Mouse (Mus musculus) gastrocnemius, postnatal 10 days (tissue): ENCODE measurements around the gene Fahd1. TPM values are rescaled to one million over a fixed set of nuclear protein-coding genes. Genes with fewer than 3 reads are reported as not detected.

Experiments used
- DNase-seq: peaks from one replicate; pipeline ENCODE4 v3.0.0; 2021; ENCODE audit warnings: mixed read lengths
- long read RNA-seq, 2 experiments: library from polyadenylated mRNA; stranded (forward); transcript quantifications; one replicate each; pipeline ENCODE4 v2.0.0; 2021
- total RNA-seq, 2 experiments: library from RNA; stranded (reverse); gene quantifications; 2 replicates each; pipeline ENCODE4 v1.2.3; 2021

The Fahd1 gene
- total RNA-seq: 10 to 100 TPM; 30.7 to 33.6 TPM
- long read RNA-seq, experiment 1, transcript Fahd1-201 (1 exons, 1,473 nt): major isoform, 32 of 32 reads
- long read RNA-seq, experiment 1, partial matches to known transcripts: 0 of 32 reads
- long read RNA-seq, experiment 1, other reads (novel, unspliced or antisense): 0 of 32 reads
- long read RNA-seq, experiment 2, transcript Fahd1-201 (1 exons, 1,473 nt): major isoform, 30 of 30 reads
- long read RNA-seq, experiment 2, partial matches to known transcripts: 0 of 30 reads
- long read RNA-seq, experiment 2, other reads (novel, unspliced or antisense): 0 of 30 reads

- peak; percentile 89 for DNase-seq
These were observed at the start of gene Fahd1 for GRCm38 (mm10) chr17:24850065-24850772. TSS of gene Fahd1 (minus strand) at chr17:24850364.

DNA sequence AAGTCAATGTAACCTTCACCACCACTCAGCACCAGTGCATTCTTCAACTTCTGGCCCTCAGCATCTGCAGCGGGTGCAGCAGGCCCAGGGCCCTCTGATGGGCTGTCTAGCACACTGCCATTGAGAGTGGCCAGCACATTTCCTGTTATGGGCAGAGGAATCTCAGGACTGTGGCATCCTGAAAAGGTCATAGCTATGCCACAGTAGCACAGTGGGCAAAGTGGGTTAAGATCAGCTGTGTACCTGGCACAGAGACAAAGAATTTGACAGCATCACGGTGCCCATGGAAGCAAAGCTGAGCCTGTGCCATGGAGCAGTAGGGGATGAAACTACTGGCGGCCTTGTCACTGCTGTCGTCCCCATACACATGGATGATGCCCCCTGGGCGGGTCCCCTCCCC lies 49.0 kb upstream of the Fahd1 start:
- DNase-seq: no peak

GRCm38 (mm10) chr17:24898041-24898854 lies 48.1 kb upstream of the Fahd1 start:
- no peak for DNase-seq

DNA sequence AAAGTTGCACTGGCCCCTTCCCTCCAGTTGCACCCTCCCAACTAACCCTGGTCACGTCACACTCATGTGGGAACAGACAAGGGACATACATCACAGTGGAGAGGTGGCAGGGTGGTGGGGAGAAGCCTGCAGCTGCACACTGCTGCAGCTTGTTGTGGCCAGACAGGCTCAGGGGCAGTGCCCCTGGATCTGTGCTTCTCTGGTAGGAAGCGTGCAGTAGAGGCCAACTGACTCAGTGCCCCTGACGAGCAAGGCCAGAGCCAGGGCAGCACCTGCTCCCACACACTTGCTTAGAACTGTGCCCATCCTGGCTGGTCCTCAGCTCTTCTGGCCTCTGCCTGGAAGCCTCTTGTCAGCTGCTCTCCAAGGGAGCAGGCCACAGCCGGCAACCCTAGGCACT lies 47.4 kb upstream of the Fahd1 start:
- no peak for DNase-seq

DNA sequence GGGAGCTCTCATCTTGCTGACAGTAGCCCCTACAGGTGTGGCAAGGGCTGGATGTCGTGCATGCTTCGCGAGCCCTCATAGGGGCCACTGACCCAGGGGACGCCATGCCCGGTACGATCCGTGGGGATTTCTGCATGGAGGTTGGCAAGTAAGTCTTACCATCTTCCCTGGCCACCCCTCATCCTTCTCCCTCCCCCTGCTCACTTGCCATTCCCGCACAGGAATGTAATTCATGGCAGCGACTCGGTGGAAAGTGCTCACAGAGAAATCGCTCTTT lies 46.8 kb upstream of the Fahd1 start:
- no peak for DNase-seq

DNA sequence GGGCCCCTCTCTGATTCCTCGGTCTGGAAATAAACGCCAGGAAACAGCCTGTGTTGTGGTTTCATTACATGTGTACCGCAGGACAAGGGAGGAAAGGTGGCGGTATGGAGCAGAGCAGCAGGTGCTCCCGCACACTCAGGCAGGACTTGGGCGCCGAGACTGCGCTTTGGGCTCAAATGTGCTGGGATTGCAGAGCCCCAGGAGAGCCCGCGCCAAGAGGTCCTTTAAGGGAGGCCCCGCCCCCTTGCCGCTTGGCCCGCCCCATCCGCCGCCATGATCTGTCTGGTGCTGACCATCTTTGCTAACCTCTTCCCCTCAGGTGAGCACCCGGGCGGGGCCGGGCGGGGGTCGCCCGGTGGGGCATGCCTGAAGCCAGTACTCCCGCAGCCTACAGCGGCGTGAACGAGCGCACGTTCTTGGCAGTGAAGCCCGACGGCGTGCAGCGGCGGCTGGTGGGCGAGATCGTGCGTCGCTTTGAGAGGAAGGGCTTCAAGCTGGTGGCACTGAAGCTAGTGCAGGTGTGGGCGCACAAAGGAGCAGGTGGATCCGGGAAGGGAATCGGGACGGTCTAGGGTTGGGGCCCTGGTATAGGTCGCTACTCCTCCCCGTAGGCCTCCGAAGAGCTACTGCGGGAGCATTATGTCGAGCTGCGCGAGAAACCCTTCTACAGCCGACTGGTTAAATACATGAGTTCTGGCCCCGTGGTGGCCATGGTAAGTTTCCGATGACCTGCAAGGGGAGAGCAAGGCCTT lies 46.3 kb upstream of the Fahd1 start, which contains the start of gene Nme3:
Gene Nme3 (plus strand): TSS at position 260 of the 752 bp plus-strand sequence.
- DNase-seq: peak; percentile 77

DNA sequence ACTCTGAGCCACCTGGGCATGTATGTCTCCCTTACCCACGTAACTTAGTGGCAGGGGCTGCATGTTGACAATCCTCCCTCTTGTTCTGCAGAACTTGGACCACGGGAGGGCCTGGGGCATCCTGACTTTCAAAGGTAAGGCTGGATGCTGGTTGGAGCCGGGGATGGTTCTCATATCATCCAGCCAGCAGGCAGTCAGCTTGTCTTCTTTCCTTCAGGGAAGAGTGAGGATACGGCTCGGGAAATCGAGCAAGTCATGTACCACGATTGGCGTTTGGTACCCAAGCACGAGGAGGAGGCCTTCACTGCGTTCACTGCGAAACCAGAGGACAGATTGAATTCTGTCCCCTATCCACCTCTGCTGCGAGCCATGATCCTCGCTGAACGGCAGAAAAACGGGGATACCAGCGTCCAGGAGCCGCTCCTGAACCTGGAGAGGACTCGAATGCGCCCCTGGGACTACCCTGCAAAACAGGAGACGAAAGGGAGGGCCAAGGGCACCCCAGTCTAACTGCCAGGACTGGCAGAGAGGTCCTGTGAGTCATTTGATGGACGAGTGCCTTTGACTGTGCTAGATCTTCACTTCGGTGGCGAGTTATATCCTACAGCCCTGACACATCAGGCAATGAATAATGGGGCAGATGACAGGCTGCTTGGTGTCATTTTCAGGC lies 45.5 kb upstream of the Fahd1 start:
- no peak for DNase-seq

DNA sequence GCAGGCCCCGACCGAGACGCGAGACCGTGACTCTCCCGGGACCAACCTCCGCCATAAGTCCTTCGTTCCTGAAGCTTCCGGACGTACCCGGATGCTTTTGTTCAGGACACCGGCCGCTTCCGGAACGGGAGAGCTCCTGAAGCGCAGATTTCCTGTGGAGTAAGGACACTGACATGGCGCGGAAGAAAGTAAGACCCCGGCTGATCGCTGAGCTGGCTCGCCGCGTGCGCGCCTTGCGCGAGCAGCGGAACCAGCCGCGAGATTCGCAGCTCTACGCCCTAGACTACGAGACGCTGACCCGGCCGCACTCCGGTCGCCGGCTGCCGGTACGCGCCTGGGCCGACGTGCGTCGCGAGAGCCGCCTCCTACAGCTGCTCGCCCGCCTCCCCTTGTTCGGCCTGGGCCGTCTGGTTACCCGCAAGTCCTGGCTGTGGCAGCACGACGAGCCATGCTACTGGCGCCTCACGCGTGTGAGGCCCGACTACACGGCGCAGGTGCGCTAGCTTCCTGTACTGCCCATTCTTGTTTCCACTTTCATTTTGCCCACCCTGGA lies 44.9 kb upstream of the Fahd1 start, which contains the start of the genes Eme2 and Mrps34:
Gene Eme2 (minus strand): TSS at position 93 of the 553 bp plus-strand sequence.
Gene Mrps34 (plus strand): TSS at position 122 of the 553 bp plus-strand sequence.
- DNase-seq: peak; percentile 73

DNA sequence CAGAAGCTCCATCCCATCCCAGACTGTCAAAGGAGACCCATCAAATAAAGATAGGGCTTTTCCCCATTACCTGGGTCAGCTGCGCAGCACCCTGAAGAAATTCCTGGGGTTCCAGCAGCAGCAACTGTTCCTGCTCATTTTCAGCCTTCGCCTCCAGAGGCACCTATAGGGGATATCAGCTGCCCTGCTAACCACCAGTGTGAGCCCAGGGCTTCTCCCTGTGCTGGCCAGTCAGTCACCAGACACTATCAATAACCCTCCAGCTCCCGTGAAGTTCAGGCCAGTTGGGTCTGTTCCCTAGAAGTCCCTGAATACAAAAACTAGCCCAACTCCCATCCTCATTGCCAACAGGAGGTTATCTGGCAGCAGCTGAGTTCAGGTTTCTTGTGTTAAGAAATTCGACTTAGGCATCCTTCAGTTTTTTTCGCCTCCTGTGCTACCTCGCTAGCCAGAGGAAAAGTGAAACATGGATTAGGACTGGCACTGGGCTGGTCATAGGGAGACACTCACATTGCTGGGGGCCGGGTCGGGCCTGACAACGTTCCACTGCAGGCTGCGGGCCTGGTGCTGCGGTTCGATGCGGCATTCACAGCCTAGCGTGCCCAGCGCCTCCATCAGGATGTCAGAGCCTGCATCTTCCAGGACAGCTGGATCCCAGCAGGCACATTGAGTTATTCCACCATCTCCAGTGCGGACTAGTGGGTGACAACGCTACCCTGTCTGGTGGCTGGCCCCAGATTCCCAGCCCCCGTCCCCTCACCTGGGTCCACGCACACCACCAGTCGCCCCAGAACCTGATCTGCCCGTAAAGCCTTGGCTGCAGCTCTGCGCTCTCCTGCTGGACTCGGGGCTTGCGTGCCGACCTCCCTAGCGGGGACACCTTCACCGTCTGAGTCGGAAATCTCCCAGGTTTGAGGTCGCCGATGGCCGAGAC lies 44.2 kb upstream of the Fahd1 start:
- no peak for DNase-seq

DNA sequence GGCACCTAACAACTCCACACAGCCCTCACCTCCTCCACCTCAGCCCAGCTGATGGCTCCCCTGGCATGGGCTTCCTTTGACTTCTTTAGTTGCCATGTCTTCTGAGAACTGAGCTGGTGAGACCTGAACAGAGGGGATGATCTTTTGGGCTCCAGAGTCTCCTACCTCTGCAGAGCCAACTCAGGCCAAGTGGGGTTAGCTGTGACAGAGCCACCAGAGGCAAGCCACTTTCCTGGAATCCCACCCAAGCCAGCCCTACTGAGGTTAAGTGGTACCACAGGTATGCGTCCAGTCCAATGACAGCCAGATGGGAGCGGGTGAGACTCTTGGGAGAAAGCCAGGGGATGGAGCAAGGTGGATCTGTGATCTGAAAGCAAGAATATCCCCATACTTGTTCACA lies 43.1 kb upstream of the Fahd1 start:
- no peak for DNase-seq

DNA sequence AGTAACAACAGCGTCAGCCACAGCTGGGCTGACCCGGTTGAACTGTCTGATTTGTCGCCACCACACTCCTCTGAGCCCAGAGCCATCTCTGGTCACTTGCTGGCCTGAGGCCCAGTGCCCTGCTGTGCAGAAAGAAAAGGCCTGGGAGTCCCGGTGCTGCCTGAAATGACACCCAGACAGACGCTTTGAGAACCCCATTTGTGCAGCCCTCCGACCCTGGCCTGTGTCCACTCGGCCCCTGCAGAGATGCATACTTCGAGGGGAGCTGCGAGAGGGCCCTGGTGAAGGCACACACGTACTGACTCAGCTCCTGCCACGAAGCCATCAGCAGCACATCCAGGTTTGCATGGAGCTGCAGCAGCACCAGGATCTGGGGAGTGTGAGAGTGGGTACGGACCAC lies 42.6 kb upstream of the Fahd1 start:
- no peak for DNase-seq

DNA sequence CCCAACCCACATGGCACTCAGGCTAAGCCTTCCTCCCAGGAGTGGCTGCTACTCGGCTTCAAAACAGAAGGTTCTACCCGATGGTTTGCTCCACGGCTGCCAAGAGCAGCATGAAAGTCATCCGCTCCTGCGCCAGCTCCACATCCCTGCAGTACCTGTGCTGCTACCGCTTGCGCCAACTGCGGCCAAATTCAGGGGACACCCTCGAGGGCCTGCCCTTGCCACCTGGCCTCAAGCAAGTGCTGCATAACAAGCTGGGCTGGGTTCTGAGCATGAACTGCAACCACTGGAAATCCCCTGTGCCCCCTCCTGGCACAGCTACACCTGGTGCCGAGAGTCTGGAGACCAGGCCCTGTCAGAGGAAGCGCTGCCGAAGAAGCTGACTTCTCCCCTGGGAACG lies 41.2 kb upstream of the Fahd1 start:
- DNase-seq: no peak

DNA sequence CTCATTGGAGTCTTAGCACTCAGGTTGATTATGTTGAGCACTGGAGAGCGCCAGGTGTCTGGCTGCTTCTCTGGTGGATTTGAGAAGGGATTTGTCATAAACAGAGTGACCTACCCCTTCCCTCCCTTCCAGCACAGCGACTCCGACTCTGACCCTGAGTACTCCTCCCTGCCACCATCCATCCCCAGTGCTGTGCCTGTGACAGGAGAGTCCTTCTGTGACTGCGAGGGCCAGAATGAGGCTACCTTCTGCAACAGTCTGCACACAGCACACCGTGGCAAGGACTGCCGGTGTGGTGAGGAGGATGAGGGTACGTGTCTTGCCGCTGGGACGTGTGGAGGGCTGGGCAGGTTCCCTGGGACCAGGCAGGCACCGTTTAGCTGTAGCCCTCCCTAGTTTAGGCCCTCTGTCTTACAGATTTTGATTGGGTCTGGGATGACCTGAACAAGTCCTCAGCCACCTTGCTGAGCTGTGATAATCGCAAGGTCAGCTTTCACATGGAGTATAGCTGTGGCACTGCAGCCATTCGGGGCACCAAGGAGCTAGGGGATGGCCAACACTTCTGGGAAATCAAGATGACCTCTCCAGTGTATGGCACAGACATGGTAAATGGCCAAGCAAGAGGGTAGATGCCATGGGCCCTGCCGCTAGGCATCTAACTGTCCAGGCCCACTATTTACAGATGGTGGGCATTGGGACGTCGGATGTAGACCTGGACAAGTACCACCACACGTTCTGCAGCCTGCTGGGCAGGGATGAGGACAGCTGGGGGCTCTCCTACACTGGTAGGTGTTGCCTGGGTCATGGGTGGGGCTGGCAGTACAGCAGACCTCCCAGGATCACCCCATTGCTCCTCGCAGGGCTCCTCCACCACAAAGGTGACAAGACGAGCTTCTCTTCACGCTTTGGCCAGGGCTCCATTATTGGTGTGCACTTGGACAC lies 40.3 kb upstream of the Fahd1 start:
- DNase-seq: no peak

- DNase-seq: no peak
These were observed 38.7 kb upstream of the Fahd1 start for GRCm38 (mm10) chr17:24888862-24889261.

- no peak for DNase-seq
These were observed 37.3 kb upstream of the Fahd1 start for GRCm38 (mm10) chr17:24887291-24888080.

GRCm38 (mm10) chr17:24886932-24887271 lies 36.7 kb upstream of the Fahd1 start:
- DNase-seq: no peak

DNA sequence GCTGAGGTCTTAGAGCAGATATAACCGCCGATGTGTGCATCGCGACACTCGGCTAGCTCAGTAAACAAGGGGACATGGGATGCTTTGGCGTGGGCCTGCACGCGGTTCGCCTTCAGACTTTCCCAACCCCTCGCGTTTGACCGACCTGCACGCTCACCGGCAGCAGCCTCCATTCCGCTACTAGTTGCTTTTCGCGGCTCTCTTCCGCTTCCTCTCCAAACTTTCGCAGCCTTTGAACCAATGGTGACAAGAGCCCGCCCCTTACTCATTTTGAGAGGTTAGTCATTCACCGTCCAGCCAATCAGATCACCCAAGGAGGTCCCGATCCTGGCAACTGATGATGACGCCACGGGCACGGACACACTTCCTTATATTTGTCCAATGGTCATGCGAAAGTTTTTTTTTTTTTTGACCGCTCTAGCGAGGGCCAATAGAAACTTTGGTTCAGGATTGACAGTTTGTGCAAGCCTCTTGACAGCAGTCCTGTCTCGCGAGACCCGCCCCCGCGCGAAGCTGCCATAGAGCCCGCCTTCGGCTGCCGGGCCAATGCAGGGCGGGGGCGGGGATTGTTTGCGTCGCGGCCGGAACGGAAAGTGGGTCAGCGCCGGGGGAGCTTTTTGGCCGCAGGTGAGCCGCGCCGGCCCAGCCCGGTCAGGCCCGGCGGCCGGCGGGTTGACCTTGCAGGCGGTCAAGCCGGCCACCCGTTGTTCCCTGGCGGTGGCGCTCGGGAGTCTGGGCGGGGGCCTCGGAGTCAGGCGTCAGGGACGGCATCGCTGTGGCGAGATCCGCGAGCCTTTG lies 36.2 kb upstream of the Fahd1 start, which contains the start of the genes Nubp2 and Spsb3:
Gene Nubp2 (minus strand): TSS at position 216 of the 798 bp plus-strand sequence.
Gene Spsb3 (plus strand): TSS at position 510 of the 798 bp plus-strand sequence.
- peak; percentile 99 for DNase-seq
